Mouse (Mus musculus) adrenal gland, postnatal 4 days (tissue): ENCODE data around the gene Lzts3. TPM values are rescaled to one million over a fixed set of nuclear protein-coding genes. Genes with fewer than 3 reads are reported as not detected.
"Not testable (repeated sequence)": the region's sequence is repeated elsewhere in the genome, so short reads cannot be mapped to it uniquely, and the experiment has no call there.

Experiments used
- DNase-seq, 2 experiments: peaks; one replicate each; pipeline ENCODE4 v3.0.0; 2021 to 2022; ENCODE audit warnings: low spot score in 2 of 2, mixed read lengths in 2 of 2
- long read RNA-seq, 2 experiments: library from polyadenylated mRNA; stranded (forward); transcript quantifications; one replicate each; pipeline ENCODE4 v2.0.0; 2021
- total RNA-seq, 2 experiments: library from RNA; stranded (reverse); gene quantifications; 2 replicates each; pipeline ENCODE4 v1.2.3; 2021

Lzts3 gene
- 10 to 100 TPM; 13.5 to 22.5 TPM for total RNA-seq
- long read RNA-seq, experiment 1, full-length matches to known transcripts: 1 of 6 reads
- long read RNA-seq, experiment 1, partial matches to known transcripts: 0 of 6 reads
- long read RNA-seq, experiment 1, other reads (novel, unspliced or antisense): 5 of 6 reads
- long read RNA-seq, experiment 2, full-length matches to known transcripts: 10 of 36 reads
- long read RNA-seq, experiment 2, partial matches to known transcripts: 3 of 36 reads
- long read RNA-seq, experiment 2, other reads (novel, unspliced or antisense): 23 of 36 reads

- peak; percentile 87 to 89 for DNase-seq
Observed at GRCm38 (mm10) chr2:130642684-130643369, at the start of gene Lzts3. TSS of gene Lzts3 (minus strand) at chr2:130642803.

DNA sequence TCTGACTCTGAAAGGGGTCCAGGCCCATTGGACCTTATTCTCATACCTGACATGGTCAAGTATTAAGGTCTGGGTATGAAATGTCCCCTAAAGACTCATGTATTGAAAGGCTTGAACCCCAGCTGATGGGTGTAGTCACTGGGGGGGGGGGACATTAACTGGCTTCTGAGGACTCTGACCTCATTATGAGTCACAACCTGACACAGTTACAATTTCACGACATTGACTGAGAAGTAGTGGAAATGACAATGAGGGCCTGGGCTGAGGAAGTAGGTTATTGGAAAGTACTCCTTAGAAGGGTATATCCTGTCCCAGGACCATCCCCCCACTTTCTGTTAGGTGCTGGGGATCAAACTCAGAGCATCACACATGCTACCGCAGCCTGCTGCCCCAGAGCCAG lies 46.4 kb upstream of the Lzts3 start:
- DNase-seq: no peak

- DNase-seq: no peak
Observed at GRCm38 (mm10) chr2:130685426-130685825, 42.8 kb upstream of the Lzts3 start.

- DNase-seq: no peak
Observed at GRCm38 (mm10) chr2:130681531-130681930, 38.9 kb upstream of the Lzts3 start.

GRCm38 (mm10) chr2:130679899-130680298 lies 37.3 kb upstream of the Lzts3 start:
- no peak for DNase-seq

DNA sequence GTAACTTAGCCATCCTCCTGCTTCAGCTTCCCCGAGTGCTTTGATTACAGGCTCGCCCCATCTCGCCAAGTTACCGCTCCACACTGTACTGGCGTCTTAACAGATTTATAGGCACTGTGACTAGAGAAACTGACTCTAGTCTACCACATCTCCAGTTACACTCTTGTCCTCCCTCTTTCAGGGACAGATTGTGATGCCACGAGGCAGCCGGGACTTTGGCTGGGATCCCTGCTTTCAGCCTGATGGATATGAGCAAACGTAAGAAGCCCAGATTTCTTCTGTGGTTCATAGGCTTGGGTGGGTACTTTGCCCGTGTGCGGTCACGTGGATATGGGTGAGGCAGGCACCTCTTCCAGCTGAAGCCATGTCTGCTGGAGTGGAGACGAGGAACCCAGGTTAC lies 36.6 kb upstream of the Lzts3 start:
- DNase-seq: no peak

- DNase-seq: no peak
Observed at GRCm38 (mm10) chr2:130677211-130677610, 34.6 kb upstream of the Lzts3 start.

- DNase-seq: peak; percentile 43 to 64
Observed at GRCm38 (mm10) chr2:130667559-130667958, 25.0 kb upstream of the Lzts3 start, which contains the start of gene Itpa. TSS of gene Itpa (plus strand) at chr2:130667610.

GRCm38 (mm10) chr2:130664102-130664701 lies 21.6 kb upstream of the Lzts3 start, which contains the start of gene Ddrgk1:
TSS of gene Ddrgk1 (minus strand) at chr2:130664659.
- peak; percentile 77 to 79 for DNase-seq

GRCm38 (mm10) chr2:130663342-130663741 lies 20.7 kb upstream of the Lzts3 start:
- no peak for DNase-seq

DNA sequence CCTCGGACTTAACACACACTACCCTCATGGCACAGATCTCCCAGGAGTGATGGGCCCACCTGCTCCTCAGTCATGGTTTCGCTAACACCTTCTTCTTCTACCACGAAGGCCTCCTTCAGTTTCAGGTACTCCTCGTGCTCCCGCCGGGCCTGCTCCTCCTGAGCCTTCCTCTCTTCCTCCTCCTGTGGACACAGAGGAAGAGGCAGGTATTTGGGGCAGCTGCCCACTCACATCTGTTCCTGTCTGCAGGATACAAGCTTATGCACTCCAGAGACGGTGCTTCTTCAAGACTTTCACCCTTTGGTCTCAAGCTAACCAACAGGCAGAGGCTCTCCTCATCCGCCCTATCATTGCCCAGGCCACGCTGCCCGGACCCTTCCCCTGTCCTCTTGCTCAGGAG lies 15.9 kb upstream of the Lzts3 start:
- DNase-seq: no peak

- DNase-seq: no peak
Observed at GRCm38 (mm10) chr2:130657541-130657940, 14.9 kb upstream of the Lzts3 start.

DNA sequence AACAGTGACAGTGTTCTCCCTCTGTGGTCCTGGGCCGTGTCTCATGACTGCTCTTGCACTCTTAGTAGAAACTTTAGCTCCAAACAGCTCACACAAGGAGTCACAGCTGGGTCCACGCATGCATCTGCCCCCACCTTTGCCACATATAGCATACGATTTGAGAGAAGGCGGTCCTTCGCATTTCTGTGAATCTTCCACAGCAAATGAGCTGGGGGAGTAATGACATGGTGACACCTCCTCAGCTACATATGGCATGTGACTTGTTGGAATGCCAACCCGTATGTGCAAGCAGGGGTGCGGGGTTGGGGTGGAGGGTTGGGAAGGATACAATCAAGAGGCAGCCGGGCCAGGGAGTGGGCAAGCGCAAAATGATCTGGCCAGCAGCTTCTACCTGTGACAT lies 13.9 kb upstream of the Lzts3 start:
- no peak for DNase-seq

- no peak for DNase-seq
Observed at GRCm38 (mm10) chr2:130655660-130656339, 13.2 kb upstream of the Lzts3 start.

DNA sequence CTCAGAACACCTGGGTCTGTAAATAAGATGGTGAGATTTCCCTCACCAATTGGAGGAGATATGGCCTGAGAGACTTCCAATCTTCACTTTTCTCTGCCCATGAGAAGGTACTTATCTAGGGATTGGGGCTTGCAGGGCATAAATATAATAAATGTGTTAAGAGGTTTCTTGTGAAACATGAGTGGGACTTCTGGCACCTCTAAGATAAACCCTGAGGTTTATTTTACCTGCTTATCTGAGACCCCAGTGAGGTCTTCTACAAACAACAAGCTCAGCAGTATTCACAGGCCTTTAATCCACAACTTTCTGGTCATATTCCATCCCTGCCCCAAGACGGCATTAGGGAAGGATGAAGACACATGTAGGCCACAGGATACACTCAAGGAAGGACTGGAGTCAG lies 11.2 kb upstream of the Lzts3 start:
- DNase-seq: no peak

GRCm38 (mm10) chr2:130653303-130653702 lies 10.7 kb upstream of the Lzts3 start:
- no peak for DNase-seq

DNA sequence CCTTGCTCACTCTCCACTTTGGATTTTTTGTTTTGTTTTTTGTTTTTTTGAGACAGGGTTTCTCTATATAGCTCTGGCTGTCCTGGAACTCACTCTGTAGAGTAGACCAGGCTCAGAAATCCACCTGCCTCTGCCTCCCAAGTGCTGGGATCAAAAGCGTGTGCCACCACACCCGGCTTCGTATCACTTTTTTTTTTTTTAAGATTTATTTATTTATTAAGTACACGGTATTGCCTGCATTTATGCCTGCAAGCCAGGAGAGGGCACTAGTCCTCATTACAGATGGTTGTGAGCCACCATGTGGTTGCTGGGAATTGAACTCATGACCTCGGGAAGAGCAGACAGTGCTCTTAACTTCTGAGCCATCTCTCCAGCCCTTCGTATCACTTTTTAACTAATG lies 6.4 kb upstream of the Lzts3 start:
- DNase-seq: not testable (repeated sequence)

GRCm38 (mm10) chr2:130645198-130645597 lies 2.6 kb upstream of the Lzts3 start:
- DNase-seq: no peak

- no peak for DNase-seq
Observed at GRCm38 (mm10) chr2:130642197-130642660, 374 bp downstream of the Lzts3 start.

- DNase-seq: no peak
Observed at GRCm38 (mm10) chr2:130641351-130642025, 1.1 kb downstream of the Lzts3 start.

DNA sequence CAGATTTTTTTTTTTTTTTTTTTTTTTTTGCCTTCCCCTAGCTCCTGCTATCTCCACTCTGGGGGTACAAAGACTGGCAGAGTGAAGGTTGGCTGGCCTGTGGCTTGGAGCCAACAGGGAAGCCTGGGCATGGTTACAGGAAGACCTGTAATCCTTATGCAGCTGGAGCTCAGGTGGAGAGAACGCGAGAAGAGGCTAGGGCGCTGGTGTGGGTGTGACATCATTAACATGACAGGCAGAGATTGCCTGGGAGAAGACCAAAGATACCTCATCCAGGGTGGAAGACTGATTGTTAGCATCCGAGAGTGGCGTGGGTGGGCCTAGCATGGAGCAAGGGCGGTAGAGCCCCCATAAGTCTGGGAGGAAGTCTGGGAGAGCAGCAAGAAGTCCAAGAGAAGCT lies 3.3 kb downstream of the Lzts3 start:
- DNase-seq: no peak
